8 mouse cellular contexts compared by ENCODE assay signal in genomic region chr4:57301410-57302313, GRCm38 (mm10). TPM values are rescaled to one million over a fixed set of nuclear protein-coding genes. Genes with fewer than 3 reads are reported as not detected.
A peak's percentile ranks its signal among the peaks of the same experiment; 100 is the strongest.
DNase-seq lines count a peak whose midpoint lies in the region; ATAC-seq lines count a peak whose summit lies in the region.

Ptpn3 (minus strand) TSS chr4:57301837.

- peaks cover 51% of the 10 kb centered on the region for H3K4me1 ChIP-seq in hindbrain, embryonic 13.5 days (replicated peaks)
- peaks cover 16% of the 10 kb centered on the region for H3K4me1 ChIP-seq in lung, embryonic 16.5 days (replicated peaks; ENCODE audit: control insufficient read depth, insufficient read depth, low read length)

- H3K9ac ChIP-seq in hindbrain, embryonic 13.5 days: peak within 1 kb of the TSS; percentile 81
- H3K9ac ChIP-seq in lung, embryonic 16.5 days (ENCODE audit: low read length): peak within 1 kb of the TSS; percentile 85

- DNase-seq in WW6 (ENCODE audit: low read depth, low spot score): peak; percentile 76
- peak; percentile 33 to 61 for DNase-seq in cerebellum, postnatal 4 days (ENCODE audit: low spot score in 2 of 2)
- peak; percentile 84 to 86 for DNase-seq in frontal cortex, postnatal 36 days (ENCODE audit: low spot score in 2 of 2)
- peak; percentile 61 to 79 for DNase-seq in layer of hippocampus, postnatal 10 days (ENCODE audit: low spot score in 2 of 2)
- DNase-seq in ovary, postnatal 36 days (ENCODE audit: low spot score): peak; percentile 87
- DNase-seq in thymus, postnatal 36 days: peak; percentile 37 to 45

- peak; percentile 83 for ATAC-seq in hindbrain, embryonic 13.5 days (ENCODE audit: low FRiP score)
- peak; percentile 89 for ATAC-seq in lung, embryonic 16.5 days (ENCODE audit: low read depth)

- no peaks in the 10 kb centered on the region for H3K36me3 ChIP-seq in hindbrain, embryonic 13.5 days
- no peaks in the 10 kb centered on the region for H3K36me3 ChIP-seq in lung, embryonic 16.5 days (ENCODE audit: control insufficient read depth, insufficient read depth, low read length)

- peaks cover 41% of the 10 kb centered on the region for H3K27me3 ChIP-seq in hindbrain, embryonic 13.5 days
- peaks cover 3% of the 10 kb centered on the region; the same call in 1 of the 2 replicates for H3K27me3 ChIP-seq in lung, embryonic 16.5 days (ENCODE audit: control insufficient read depth, insufficient read depth, low read depth, low read length)

- WGBS in hindbrain, embryonic 13.5 days: under 1% methylated on average over 42 of the region's 42 CpGs
- under 1% methylated on average over 42 of the region's 42 CpGs for WGBS in lung, embryonic 16.5 days

- H3K9me3 ChIP-seq in hindbrain, embryonic 13.5 days: no peaks in the 10 kb centered on the region
- no peaks in the 10 kb centered on the region for H3K9me3 ChIP-seq in lung, embryonic 16.5 days (ENCODE audit: control insufficient read depth, low read length)

- peak within 1 kb of the TSS; percentile 74 for H3K4me3 ChIP-seq in hindbrain, embryonic 13.5 days
- peak within 1 kb of the TSS; percentile 81 for H3K4me3 ChIP-seq in lung, embryonic 16.5 days (ENCODE audit: low read length)

- peak within 1 kb of the TSS; percentile 88 for H3K4me2 ChIP-seq in hindbrain, embryonic 13.5 days
- H3K4me2 ChIP-seq in lung, embryonic 16.5 days (ENCODE audit: low read depth, low read length): peak within 1 kb of the TSS; percentile 87

- H3K27ac ChIP-seq in hindbrain, embryonic 13.5 days: peak within 1 kb of the TSS; percentile 77
- H3K27ac ChIP-seq in lung, embryonic 16.5 days (ENCODE audit: low read length): peak within 1 kb of the TSS; percentile 80

RNA-seq across cellular contexts. Expression of gene Ptpn3, which starts in this region (rescaled TPM):
- 3.9 and 4.5 TPM in 2 replicates for polyA plus RNA-seq in hindbrain, embryonic 13.5 days (2015; fragmentation: Nextera tagmentation; extraction: Ambion mirVana)
- total RNA-seq in layer of hippocampus, postnatal 10 days (2021): 10 to 100 TPM; 31.6 to 36.2 TPM
- 3.9 and 5.5 TPM in 2 replicates for polyA plus RNA-seq in lung, embryonic 16.5 days (2015; fragmentation: Nextera tagmentation; extraction: Ambion mirVana)

Comparison
In these comparisons a context has a peak if more than half of its experiments do, and no peak if none do; other contexts are left out.
1. Peak in every context shown above with its lines: DNase-seq, ATAC-seq, H3K4me3 ChIP-seq and H3K27ac ChIP-seq.